Mouse (Mus musculus) layer of hippocampus, postnatal 36 days (tissue): ENCODE data around the gene Ube3a. TPM values are rescaled to one million over a fixed set of nuclear protein-coding genes. Genes with fewer than 3 reads are reported as not detected.

Experiments
- DNase-seq, 2 experiments: peaks; one replicate each; pipeline ENCODE4 v3.0.0; 2022
- total RNA-seq, 2 experiments: library from RNA; stranded (reverse); gene quantifications; 2 replicates each; pipeline ENCODE4 v1.2.3; 2021

Gene Ube3a
- 100 to 1,000 TPM; 144 to 158 TPM for total RNA-seq

GRCm38 (mm10) chr7:59228045-59228865 is at the start of gene Ube3a:
Ube3a (plus strand) TSS chr7:59228750.
- peak; percentile 98 for DNase-seq

- DNase-seq = no peak
Observed at GRCm38 (mm10) chr7:59192831-59193230, 35.7 kb upstream of the Ube3a start.

- no peak for DNase-seq
Observed at GRCm38 (mm10) chr7:59214911-59215310, 13.6 kb upstream of the Ube3a start.

- no peak for DNase-seq
Observed at GRCm38 (mm10) chr7:59221244-59221643, 7.3 kb upstream of the Ube3a start.

DNA sequence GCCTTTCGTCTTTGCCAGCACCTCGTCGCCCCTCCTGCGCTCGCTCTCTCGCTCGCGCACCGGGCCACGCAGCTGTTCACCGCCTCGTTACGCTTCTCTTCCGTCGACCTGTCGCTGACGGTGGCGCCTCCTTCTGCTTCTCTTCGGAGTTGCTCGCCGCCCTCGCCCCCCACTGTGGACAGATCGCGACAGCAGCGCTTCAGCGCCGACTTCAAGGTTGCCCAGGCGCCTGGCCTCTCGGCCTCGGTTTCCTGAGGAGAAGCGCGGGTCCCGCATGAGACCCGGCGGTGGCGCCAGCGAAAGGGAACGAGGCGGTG is 274 bp downstream of the Ube3a start:
- DNase-seq = no peak

DNA sequence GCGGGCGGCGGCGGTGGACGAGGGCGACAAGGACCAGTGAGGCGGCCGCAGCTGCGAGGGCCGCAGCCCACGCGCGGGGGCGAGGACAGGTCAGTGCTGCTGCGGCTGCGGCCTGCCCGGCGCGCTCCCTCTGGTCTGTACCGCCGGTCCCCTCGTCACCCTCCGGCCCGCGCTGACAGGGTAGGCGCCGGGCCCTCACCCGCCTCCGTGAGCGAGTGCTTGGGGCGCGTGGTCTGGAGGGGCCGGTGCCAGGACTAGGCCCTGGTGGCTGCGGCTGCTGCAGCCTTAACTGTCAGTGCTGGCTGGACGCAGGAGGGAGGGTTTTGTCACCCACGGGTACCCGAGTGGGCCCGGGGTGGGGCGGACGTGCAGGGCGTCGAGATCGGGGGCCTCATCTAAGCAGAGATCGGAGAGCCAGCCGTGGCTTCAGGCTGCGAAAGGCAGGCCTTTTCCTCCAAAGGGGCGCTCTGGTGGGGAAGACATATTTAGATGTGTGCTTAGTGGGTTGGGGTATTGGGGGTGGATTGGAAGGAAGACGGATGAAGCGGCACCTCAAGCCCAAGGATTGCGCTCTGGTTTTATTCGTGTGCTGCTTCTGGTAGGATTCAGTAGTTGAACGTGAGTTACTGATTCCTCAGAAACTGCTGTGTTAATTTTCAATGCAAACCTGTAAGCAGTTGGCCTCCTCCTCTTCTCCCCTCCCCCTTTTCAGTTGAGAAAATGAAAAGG is 797 bp downstream of the Ube3a start:
- peak; percentile 74 to 79 for DNase-seq

GRCm38 (mm10) chr7:59230304-59230703 is 1.8 kb downstream of the Ube3a start:
- no peak for DNase-seq

GRCm38 (mm10) chr7:59230768-59231167 is 2.2 kb downstream of the Ube3a start:
- no peak for DNase-seq

DNA sequence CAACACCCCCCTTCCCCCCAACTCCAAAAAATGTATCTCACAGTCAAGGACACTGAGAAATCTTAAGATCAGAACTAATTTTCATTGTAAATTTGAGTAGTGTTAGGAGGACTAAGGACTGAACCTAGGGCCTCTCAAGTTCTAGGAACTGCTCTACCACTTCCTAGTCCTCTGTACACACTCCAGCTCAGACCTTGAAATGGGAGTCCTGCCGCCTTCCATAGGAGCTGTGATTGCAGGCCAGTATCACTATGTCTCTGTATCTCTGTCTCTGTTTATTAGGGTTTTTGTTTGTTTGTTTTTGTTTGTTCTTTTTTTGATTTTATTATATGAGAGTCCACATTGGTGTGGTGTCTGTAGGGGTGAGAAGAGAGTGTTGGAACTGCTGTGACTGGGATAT is 3.4 kb downstream of the Ube3a start:
- DNase-seq = no peak

DNA sequence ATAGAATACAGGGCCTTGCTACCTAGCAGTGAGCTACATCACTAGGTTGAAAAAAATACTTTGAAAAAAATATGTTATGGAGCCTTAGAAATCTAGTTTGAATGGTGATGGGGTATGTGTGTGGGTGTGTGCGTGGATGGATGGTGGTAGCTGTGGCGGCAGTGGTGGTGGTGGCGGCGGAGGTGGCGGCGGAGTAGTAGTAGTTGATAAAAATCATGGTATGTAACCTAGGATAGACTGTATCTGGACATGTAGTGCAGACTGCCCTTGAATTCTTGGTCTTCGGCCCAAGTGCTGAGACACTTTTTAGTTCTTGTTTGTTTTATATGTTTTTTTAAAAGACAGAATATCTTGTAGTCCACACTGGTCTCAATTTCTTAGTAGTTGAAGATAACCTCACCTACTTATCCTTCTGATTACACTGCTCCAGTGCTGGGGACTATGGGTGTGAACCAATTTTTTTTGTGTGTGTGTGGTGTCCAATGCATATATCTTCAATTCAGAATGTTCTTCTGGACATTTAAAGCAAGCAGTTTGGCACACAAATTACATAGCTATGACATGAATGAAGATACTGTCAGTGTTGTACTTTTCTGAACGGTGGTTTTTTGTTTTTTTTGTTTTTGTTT is 6.3 kb downstream of the Ube3a start:
- DNase-seq = no peak

GRCm38 (mm10) chr7:59243257-59243656 is 14.7 kb downstream of the Ube3a start:
- DNase-seq = no peak

DNA sequence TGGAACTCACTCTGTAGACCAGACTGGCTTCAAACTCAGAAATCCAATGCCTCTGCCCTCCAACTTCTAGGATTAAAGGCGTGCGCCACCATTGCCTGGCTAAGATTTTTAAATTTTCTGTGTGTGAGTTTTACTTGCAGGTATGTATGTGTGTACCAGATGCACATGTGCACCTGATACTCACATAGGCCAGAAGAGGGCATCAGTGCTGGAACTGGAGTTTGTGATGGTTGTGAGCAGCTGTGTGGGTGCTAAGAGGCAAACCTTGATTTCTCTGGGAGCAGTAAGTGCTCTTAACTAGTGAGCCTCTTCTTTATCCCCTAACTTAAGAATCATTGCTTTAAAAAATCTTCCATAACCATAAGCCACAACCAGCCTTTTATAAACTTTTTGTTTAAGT is 17.0 kb downstream of the Ube3a start:
- no peak for DNase-seq

DNA sequence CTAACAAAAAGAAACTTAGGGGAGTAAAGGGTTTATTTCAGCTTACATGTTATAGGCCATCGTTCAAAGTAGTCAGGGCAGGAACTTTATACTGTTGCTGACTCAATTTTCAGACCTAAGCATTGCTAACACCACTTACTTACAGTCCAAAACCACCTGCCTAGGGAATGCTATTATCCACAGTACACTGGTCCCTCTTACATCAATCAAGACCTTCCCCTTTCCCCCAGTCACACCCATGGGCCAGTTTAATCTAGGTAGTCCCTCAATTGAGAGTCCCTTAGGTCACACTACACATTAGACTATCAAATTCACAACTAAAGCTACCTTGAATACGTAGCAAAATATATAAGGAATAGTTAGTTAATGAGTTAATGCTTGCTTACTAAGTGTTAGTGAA is 24.8 kb downstream of the Ube3a start:
- DNase-seq = no peak

GRCm38 (mm10) chr7:59265538-59265937 is 37.0 kb downstream of the Ube3a start:
- DNase-seq = no peak

DNA sequence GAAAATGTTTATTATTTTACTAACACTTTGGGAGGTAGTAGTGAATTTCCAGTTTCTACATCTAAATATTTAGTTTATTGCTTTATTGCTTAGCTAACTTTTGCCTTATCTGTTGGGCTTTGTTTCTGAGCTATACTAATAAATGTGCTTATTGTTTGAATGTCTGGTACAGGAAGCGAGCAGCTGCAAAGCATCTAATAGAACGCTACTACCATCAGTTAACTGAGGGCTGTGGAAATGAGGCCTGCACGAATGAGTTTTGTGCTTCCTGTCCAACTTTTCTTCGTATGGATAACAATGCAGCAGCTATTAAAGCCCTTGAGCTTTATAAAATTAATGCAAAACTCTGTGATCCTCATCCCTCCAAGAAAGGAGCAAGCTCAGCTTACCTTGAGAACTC is 43.2 kb downstream of the Ube3a start:
- no peak for DNase-seq

GRCm38 (mm10) chr7:59312576-59312975 is 84.0 kb downstream of the Ube3a start:
- DNase-seq = no peak

DNA sequence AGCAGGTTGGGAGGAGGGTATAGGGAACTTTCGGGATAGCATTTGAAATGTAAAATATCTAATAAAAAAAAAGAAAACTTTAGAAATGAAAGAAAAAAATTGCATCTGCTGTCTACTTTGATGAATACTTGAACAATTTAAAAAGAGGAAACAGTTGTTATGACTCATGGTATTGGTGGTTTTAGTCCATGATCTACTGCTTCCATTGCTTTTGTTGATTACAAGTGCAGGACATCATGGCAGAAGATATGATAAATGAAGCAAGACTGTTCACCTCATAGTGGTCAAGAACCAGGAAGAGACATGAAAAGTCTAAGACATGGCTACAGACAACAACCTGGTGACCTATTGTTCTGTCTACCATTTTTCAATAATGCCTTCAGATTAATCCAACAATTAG is 94.2 kb downstream of the Ube3a start:
- no peak for DNase-seq
